Mouse (Mus musculus) intestine, embryonic 14.5 days (tissue): ENCODE measurements around the gene Col4a2. TPM values are rescaled to one million over a fixed set of nuclear protein-coding genes. Genes with fewer than 3 reads are reported as not detected.
A peak's percentile ranks its signal among the peaks of the same experiment; 100 is the strongest.

Source experiments
- ATAC-seq: fragments of 200-750 bp; cut with Nextera tagmentation; replicated peaks from 2 replicates; pipeline ENCODE4 v1.8.0; 2017; ENCODE audit warnings: low read depth, moderate number of reproducible peaks, moderate TSS enrichment, moderate library complexity; ENCODE audit not compliant: low FRiP score, low TSS enrichment
- DNase-seq: peaks from one replicate; pipeline ENCODE4 v3.0.0-alpha.2; 2018; ENCODE audit warnings: low spot score
- H3K27ac ChIP-seq: fragments of 300-500 bp; sonication (generic); 2 replicates; pipeline ENCODE4 v1.5.1; 2014; ENCODE audit warnings: low read depth, mild to moderate bottlenecking, control low read depth
- H3K27me3 ChIP-seq: fragments of 300-500 bp; sonication (generic); replicated peaks from 2 replicates; pipeline ENCODE4 v1.6.1; 2014; ENCODE audit warnings: low read length, control low read depth; ENCODE audit not compliant: control insufficient read depth, insufficient read depth
- H3K36me3 ChIP-seq: fragments of 300-500 bp; sonication (generic); 2 replicates; pipeline ENCODE4 v1.6.1; 2014; ENCODE audit warnings: low read length, control low read depth; ENCODE audit not compliant: control insufficient read depth, insufficient read depth
- H3K4me1 ChIP-seq: fragments of 300-500 bp; sonication (generic); replicated peaks from 2 replicates; pipeline ENCODE4 v1.6.1; 2014; ENCODE audit warnings: low read length, control low read depth, mixed read lengths; ENCODE audit not compliant: control insufficient read depth, insufficient read depth
- H3K4me2 ChIP-seq: fragments of 300-500 bp; sonication (generic); 2 replicates; pipeline ENCODE4 v1.6.1; 2014; ENCODE audit warnings: low read length
- H3K4me3 ChIP-seq: fragments of 300-500 bp; sonication (generic); 2 replicates; pipeline ENCODE4 v1.5.1; 2014; ENCODE audit warnings: low read depth, low read length, control low read depth, mixed read lengths
- H3K9ac ChIP-seq: fragments of 300-500 bp; sonication (generic); 2 replicates; pipeline ENCODE4 v1.6.1; 2014; ENCODE audit warnings: mild to moderate bottlenecking, low read length
- H3K9me3 ChIP-seq: fragments of 300-500 bp; sonication (generic); 2 replicates; pipeline ENCODE4 v1.6.1; 2016; ENCODE audit warnings: low read length, control low read depth; ENCODE audit not compliant: control insufficient read depth
- WGBS: fragments of 180-500 bp; shearing (Covaris S2); extraction: QIAGEN DNeasy Blood & Tissue Kit; methylation state at CpG from one replicate; pipeline ENCODE4 v1.1.7; 2014; 5-methylcytosine and 5-hydroxymethylcytosine counted together
- polyA plus RNA-seq: library from polyadenylated mRNA; unstranded; fragments of >200 nt; fragmentation: Nextera tagmentation; extraction: Ambion mirVana; gene quantifications from 2 replicates; pipeline ENCODE4 v1.2.1, GENCODE M21; 2014

Gene Col4a2
- polyA plus RNA-seq, 1 experiment from 2014 or later = 58.4 TPM

DNA sequence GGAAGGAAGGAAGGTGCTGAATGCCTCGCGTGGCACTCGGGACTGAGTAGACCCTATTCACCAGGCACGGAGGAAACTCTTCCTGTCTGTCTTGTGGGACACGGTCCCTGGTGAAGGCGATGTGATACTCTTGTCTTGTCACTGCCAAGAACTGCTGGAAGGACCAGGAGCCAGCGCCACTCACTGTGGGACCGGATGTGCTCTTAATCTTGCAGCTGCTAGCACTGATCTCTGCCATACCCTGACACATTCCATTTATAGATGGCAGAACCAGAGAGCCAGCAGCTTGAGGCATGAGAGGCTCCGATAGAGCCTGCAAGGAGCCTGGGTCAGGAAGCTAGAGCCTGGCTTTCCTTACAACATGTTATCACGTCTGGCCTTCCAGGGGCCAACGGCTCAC, 36.0 kb downstream of the Col4a2 start:
- no peak for ATAC-seq
- Histone ChIP-seq H3K27ac (no peak overlapping the region), H3K4me1 (peaks cover 9% of the 10 kb centered on the region; the same call in 1 of the 2 replicates), H3K9ac (no peak overlapping the region), H3K36me3 (no peaks in the 10 kb centered on the region), H3K4me3 (no peak overlapping the region), H3K4me2 (no peak overlapping the region), H3K9me3 (no peaks in the 10 kb centered on the region), H3K27me3 (no peaks in the 10 kb centered on the region)
- no peak for DNase-seq
- WGBS = 80% methylated on average over 11 of the region's 11 CpGs

DNA sequence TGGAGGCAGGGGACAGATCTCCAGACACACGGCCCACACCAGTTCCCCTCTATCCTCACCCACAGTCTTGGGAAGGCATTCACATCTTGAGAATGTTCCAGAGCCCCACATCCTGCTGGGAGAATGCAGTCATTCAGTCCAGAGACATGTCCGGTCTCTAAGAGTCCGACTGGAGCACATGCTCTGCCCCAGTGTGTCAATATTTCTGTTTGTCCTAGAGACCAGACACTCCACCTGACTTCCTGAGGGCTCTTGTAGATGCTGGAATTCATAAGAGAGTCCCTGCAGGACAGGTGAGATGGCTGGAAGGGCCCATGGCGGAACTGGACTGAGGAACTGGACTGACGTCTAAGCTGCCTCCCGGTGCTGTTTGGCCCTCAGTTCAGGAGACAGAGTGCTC, 38.8 kb downstream of the Col4a2 start:
- H3K27ac ChIP-seq = no peak overlapping the region
- peaks cover 9% of the 10 kb centered on the region; the same call in 1 of the 2 replicates for H3K4me1 ChIP-seq
- WGBS = 86% methylated on average over 6 of the region's 6 CpGs
- no peak overlapping the region for H3K9ac ChIP-seq
- no peaks in the 10 kb centered on the region for H3K9me3 ChIP-seq
- no peak for DNase-seq
- H3K4me2 ChIP-seq = no peak overlapping the region
- H3K36me3 ChIP-seq = peaks cover 6% of the 10 kb centered on the region; the same call in 1 of the 2 replicates
- no peak for ATAC-seq
- H3K27me3 ChIP-seq = no peaks in the 10 kb centered on the region
- no peak overlapping the region for H3K4me3 ChIP-seq

DNA sequence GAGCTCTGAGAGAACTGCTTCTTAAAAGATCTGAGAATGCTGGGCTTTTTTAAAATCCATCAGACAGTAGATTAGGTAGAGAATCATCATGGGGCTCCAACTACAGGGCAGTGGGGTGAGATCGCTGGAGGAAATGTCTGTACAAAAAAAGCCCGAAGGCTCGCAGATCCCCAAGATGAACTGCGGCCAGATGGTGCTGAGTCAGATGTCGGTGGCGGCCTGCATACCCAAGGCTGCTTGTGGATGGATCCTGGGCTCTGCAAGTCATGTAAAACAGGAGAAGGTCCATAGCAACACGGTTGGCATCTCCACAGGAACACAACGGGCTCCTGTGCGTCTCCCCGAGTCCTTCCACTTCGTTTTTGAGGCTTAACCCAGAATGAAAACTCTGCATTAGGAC, 39.9 kb downstream of the Col4a2 start:
- no peak for DNase-seq
- H3K9ac ChIP-seq = no peak overlapping the region
- no peak overlapping the region for H3K4me3 ChIP-seq
- peaks cover 18% of the 10 kb centered on the region for H3K4me1 ChIP-seq
- H3K9me3 ChIP-seq = no peaks in the 10 kb centered on the region
- no peak overlapping the region for H3K4me2 ChIP-seq
- no peak overlapping the region for H3K27ac ChIP-seq
- H3K27me3 ChIP-seq = no peaks in the 10 kb centered on the region
- 65% methylated on average over 11 of the region's 11 CpGs for WGBS
- ATAC-seq = no peak
- H3K36me3 ChIP-seq = peaks cover 6% of the 10 kb centered on the region; the same call in 1 of the 2 replicates

DNA sequence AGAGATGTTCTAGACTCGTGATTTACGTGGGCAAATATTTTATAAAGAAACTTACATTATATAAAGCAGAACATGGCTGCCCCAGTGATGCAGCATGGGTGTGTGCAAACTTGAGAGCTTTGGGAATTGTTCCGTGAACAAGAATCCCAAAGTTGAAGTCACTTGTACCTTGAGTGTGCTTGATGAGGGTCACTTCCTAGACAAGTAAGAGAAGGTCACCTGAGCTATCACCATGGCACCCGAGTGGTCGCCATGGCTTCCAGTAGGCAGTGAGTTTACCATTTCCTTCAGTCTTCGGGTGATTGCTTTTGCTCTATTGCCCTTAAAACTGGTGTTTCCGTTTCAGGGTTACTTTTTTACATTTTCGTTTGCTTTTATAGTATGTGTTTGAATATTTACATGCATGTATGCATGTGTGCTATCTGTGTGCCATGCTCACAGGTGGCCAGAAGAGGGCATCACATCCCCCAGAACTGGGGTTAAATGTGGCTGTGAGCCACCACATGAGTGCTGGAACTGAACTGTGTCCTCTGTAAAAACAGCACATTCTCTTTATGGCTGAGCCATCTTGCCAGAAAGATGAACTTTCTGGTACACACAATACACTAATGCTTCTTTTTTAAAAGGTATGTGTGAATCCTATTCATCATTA, 42.3 kb downstream of the Col4a2 start:
- ATAC-seq (no peak), DNase-seq (no peak)
- no peak overlapping the region for H3K4me3 ChIP-seq
- WGBS = 92% methylated on average over 8 of the region's 8 CpGs
- peaks cover 6% of the 10 kb centered on the region; the same call in 1 of the 2 replicates for H3K36me3 ChIP-seq
- no peaks in the 10 kb centered on the region for H3K9me3 ChIP-seq
- H3K4me2 ChIP-seq = no peak overlapping the region
- no peak overlapping the region for H3K9ac ChIP-seq
- H3K4me1 ChIP-seq = peaks cover 24% of the 10 kb centered on the region
- H3K27ac ChIP-seq = no peak overlapping the region
- no peaks in the 10 kb centered on the region for H3K27me3 ChIP-seq

DNA sequence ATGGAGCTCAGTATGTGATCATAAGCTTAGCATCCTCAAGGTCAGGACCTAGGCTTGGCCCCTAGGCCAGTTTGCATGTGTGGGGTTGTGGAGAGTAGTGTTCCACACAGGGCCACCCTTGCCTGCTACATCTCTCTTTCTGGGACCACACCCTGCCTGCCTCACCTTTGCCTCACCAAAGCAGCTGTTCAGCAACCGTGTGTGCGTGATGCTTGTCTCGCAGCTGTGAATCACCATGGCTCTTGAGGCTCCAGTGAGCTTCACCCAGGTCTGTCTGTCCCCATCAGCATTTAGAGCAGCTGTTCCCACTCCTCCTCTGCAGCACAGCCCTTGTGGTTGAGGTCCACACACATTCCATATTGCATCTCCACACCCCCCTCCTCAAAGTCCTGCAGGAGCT, 43.3 kb downstream of the Col4a2 start:
- 85% methylated on average over 3 of the region's 3 CpGs for WGBS
- Histone ChIP-seq H3K4me3 (no peak overlapping the region), H3K27ac (no peak overlapping the region), H3K4me2 (no peak overlapping the region), H3K9me3 (no peaks in the 10 kb centered on the region), H3K9ac (no peak overlapping the region), H3K36me3 (peaks cover 6% of the 10 kb centered on the region; the same call in 1 of the 2 replicates), H3K4me1 (peaks cover 24% of the 10 kb centered on the region), H3K27me3 (no peaks in the 10 kb centered on the region)
- ATAC-seq (no peak), DNase-seq (no peak)

DNA sequence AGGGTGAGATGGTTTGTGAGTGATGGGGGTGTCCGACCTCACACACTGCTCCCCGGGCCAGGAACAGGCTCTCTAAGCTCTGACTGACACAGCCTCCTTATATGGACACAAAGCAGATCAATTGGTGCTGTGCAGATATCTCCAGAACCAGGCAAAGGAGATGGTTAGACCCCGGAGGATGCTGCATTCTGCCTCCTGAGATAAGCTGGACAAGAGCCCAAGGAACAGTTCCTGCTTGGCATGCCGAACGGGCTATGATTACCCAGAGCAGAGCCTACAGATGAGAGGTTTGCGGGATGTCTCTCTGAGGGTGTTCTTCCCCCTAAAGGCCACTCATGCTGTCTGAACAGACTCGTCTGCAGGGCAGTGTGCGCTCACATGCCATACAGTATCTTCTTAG, 44.2 kb downstream of the Col4a2 start:
- no peak for DNase-seq
- Histone ChIP-seq H3K9ac (no peak overlapping the region), H3K4me2 (no peak overlapping the region), H3K27me3 (no peaks in the 10 kb centered on the region), H3K4me1 (peaks cover 26% of the 10 kb centered on the region), H3K4me3 (no peak overlapping the region), H3K9me3 (no peaks in the 10 kb centered on the region), H3K27ac (peak overlapping the region; percentile 89), H3K36me3 (peaks cover 6% of the 10 kb centered on the region; the same call in 1 of the 2 replicates)
- ATAC-seq = no peak
- WGBS = 57% methylated on average over 8 of the region's 8 CpGs

DNA sequence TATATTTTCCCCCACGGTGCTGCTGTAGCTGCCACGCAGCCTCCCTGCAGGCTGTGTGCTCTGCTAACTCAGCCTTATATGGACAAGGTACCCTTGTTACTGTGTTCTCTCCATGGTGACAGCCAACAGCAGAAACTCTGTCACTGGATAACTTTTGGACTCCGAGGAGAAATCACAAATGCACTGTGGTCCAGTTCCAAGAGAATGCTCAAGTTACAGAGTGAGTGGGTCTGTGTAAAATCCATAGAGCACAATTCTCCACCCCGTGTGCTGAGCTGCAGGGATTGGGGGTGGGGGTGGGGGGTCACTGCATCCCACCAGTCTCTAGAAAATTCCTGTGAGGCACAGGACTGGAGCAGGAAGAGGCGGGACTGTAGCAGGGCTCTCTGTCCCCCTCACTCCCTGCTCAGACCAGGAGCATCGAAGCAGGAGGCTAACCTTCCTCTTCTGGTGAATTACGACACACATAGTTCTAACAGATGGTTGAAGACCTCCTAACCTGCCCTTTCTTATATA, 45.4 kb downstream of the Col4a2 start:
- ATAC-seq = peak; percentile 54
- 0 out of 2 replicates have a peak overlapping the region, but pooled peaks have one; percentile 25 for H3K9ac ChIP-seq
- H3K27ac ChIP-seq = peak overlapping the region; percentile 89
- 22% methylated on average over 7 of the region's 7 CpGs for WGBS
- H3K4me1 ChIP-seq = peaks cover 32% of the 10 kb centered on the region
- H3K27me3 ChIP-seq = no peaks in the 10 kb centered on the region
- H3K36me3 ChIP-seq = peaks cover 6% of the 10 kb centered on the region; the same call in 1 of the 2 replicates
- H3K4me2 ChIP-seq = no peak overlapping the region
- no peaks in the 10 kb centered on the region for H3K9me3 ChIP-seq
- no peak for DNase-seq
- H3K4me3 ChIP-seq = no peak overlapping the region

DNA sequence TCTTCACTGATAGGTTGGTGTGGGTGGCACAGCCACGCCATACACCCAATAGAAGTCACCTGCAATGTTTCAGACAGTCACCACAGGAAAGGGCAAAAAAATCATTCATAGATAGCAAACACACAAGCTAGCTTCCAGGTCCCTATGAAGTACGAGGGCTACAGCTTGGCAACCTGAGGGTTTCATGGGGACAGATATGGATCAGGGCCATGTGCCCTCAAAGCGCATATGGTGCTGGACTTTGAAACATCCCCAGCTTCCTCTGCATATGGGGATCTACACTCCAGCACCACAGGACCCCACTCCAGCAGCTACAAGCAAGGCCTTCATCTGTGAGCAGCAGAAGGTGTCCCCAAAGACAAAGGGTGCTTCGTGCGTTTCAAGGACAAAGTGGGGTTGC, 47.2 kb downstream of the Col4a2 start:
- Histone ChIP-seq H3K27ac (no peak overlapping the region), H3K4me2 (no peak overlapping the region), H3K4me3 (no peak overlapping the region), H3K9me3 (no peaks in the 10 kb centered on the region), H3K27me3 (no peaks in the 10 kb centered on the region), H3K36me3 (peaks cover 3% of the 10 kb centered on the region; the same call in 1 of the 2 replicates), H3K9ac (no peak overlapping the region), H3K4me1 (peaks cover 39% of the 10 kb centered on the region)
- DNase-seq (no peak), ATAC-seq (no peak)
- 89% methylated on average over 5 of the region's 5 CpGs for WGBS
